Mouse (Mus musculus): ENCODE measurements around the gene Mef2c. TPM values are rescaled to one million over a fixed set of nuclear protein-coding genes. Genes with fewer than 3 reads are reported as not detected.

Mef2c gene
- polyA plus RNA-seq, 1 experiment = 4.2 TPM

DNA sequence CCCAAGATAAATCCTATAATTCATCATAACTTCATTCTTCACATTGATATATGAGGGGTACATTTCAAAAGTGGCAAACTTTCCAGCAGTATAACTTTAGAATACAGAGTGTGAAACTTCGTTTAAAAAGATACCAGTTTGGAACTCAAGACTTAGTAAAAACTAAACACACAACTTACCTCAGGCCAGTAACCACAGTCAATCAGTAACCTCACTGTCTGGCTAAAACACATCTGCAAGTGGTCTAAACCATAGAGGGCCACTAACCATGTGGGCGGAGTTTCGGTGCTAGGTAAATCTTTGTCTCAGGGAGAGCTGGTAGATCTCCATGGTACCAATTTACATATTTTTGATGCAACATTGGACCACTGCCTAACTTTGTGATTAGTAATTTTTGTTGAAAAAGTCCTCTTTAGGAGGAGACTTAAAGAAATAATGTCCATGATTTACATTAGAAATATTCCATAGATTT is 93.9 kb downstream of the Mef2c start:
- Histone ChIP-seq H3K36me3 (ENCODE audit: control insufficient read depth, insufficient read depth, low read length) (no peaks in the 10 kb centered on the region), H3K27ac (ENCODE audit: control insufficient read depth, insufficient read depth, low read depth, low read length) (no peak overlapping the region), H3K27me3 (ENCODE audit: control insufficient read depth, insufficient read depth, low read length) (no peaks in the 10 kb centered on the region), H3K4me1 (ENCODE audit: control insufficient read depth, insufficient read depth, low read length) (no peaks in the 10 kb centered on the region), H3K4me3 (ENCODE audit: control insufficient read depth, low read depth, low read length) (no peak overlapping the region)
- TF ChIP-seq CTCF (IDR thresholded peaks at IDR 0.05; ENCODE audit: control insufficient read depth, insufficient read depth, insufficient replicate concordance, low read depth, low read length) (no peak), POLR2A (IDR thresholded peaks at IDR 0.05; ENCODE audit: control insufficient read depth, low read depth, low read length) (no peak)

- no peaks in the 10 kb centered on the region for H3K4me1 ChIP-seq (ENCODE audit: control insufficient read depth, insufficient read depth, low read length)
- no peaks in the 10 kb centered on the region for H3K27me3 ChIP-seq (ENCODE audit: control insufficient read depth, insufficient read depth, low read length)
- no peaks in the 10 kb centered on the region for H3K36me3 ChIP-seq (ENCODE audit: control insufficient read depth, insufficient read depth, low read length)
- H3K27ac ChIP-seq (ENCODE audit: control insufficient read depth, insufficient read depth, low read depth, low read length) = no peak overlapping the region
- no peak for TF ChIP-seq CTCF (IDR thresholded peaks at IDR 0.05; ENCODE audit: control insufficient read depth, insufficient read depth, insufficient replicate concordance, low read depth, low read length)
- no peak for TF ChIP-seq POLR2A (IDR thresholded peaks at IDR 0.05; ENCODE audit: control insufficient read depth, low read depth, low read length)
- no peak overlapping the region for H3K4me3 ChIP-seq (ENCODE audit: control insufficient read depth, low read depth, low read length)
Observed at GRCm38 (mm10) chr13:83600301-83600700, 96.5 kb downstream of the Mef2c start.

DNA sequence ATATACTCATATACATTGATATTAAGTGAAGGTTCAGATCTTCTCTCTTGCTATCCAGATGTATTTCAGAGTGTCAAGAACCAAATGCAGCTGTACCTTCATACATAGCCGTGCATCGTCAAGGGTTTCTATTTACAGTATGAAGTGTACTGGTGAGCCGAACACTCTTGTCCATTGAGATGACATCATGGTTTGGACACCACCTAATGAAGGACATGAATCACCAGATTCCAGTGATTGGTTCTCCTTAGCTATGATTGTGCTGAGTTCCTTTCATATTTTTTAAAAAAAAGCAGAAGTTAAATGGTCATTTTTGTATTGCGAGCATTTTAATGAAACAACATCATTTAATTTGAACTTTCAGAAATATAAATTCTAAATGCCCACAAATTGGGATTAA is 97.9 kb downstream of the Mef2c start:
- TF ChIP-seq POLR2A (IDR thresholded peaks at IDR 0.05; ENCODE audit: control insufficient read depth, low read depth, low read length) = no peak
- TF ChIP-seq CTCF (IDR thresholded peaks at IDR 0.05; ENCODE audit: control insufficient read depth, insufficient read depth, insufficient replicate concordance, low read depth, low read length) = no peak
- Histone ChIP-seq H3K27ac (ENCODE audit: control insufficient read depth, insufficient read depth, low read depth, low read length) (no peak overlapping the region), H3K4me3 (ENCODE audit: control insufficient read depth, low read depth, low read length) (no peak overlapping the region), H3K27me3 (ENCODE audit: control insufficient read depth, insufficient read depth, low read length) (no peaks in the 10 kb centered on the region), H3K36me3 (ENCODE audit: control insufficient read depth, insufficient read depth, low read length) (no peaks in the 10 kb centered on the region), H3K4me1 (ENCODE audit: control insufficient read depth, insufficient read depth, low read length) (no peaks in the 10 kb centered on the region)

DNA sequence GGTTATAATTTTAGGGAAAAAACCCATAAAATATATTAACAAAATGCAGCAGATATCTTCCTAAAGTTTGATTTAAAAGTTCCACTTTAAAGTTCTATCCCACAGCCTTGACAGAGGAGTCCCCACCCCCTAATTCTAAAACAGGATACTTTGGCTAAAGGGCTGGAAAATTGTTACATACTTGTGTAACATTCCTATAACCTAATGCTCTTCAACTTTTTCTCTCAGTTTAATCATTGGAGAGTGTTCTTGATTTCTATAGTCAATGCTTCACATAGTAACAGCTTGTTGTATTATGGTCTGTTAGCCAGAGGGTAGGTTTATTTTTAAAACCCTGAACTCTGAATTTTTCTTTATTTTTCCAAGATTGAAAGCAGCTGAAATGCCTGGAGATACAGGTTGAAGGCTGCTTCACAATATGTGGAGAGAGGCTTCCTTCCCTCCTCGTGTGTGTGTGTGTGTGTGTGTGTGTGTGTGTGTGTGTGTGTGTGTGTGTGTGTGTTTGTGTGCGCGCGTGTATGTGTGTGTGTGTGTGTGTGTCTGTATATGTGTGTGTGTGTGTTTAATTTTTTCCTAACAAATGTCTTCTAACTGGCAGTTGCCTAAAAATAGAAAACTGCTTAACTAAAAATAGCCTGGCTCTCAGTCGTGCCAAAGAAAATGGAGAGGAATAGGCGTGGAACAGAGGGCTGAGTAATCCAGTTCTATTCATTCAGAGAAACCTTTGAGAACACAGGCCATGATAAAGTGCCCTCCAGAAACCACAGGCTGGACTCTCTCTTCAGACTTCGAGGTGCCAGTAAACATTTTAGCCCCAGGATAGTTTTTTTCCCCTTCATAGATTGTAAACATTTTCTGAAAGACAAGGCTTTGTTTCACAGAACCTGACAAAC is 99.8 kb downstream of the Mef2c start:
- Histone ChIP-seq H3K4me1 (ENCODE audit: control insufficient read depth, insufficient read depth, low read length) (no peaks in the 10 kb centered on the region), H3K27me3 (ENCODE audit: control insufficient read depth, insufficient read depth, low read length) (no peaks in the 10 kb centered on the region), H3K36me3 (ENCODE audit: control insufficient read depth, insufficient read depth, low read length) (no peaks in the 10 kb centered on the region), H3K27ac (ENCODE audit: control insufficient read depth, insufficient read depth, low read depth, low read length) (no peak overlapping the region), H3K4me3 (ENCODE audit: control insufficient read depth, low read depth, low read length) (no peak overlapping the region)
- TF ChIP-seq CTCF (IDR thresholded peaks at IDR 0.05; ENCODE audit: control insufficient read depth, insufficient read depth, insufficient replicate concordance, low read depth, low read length) = no peak
- TF ChIP-seq POLR2A (IDR thresholded peaks at IDR 0.05; ENCODE audit: control insufficient read depth, low read depth, low read length) = no peak

- H3K36me3 ChIP-seq (ENCODE audit: control insufficient read depth, insufficient read depth, low read length) = no peaks in the 10 kb centered on the region
- no peak overlapping the region for H3K27ac ChIP-seq (ENCODE audit: control insufficient read depth, insufficient read depth, low read depth, low read length)
- TF ChIP-seq CTCF (IDR thresholded peaks at IDR 0.05; ENCODE audit: control insufficient read depth, insufficient read depth, insufficient replicate concordance, low read depth, low read length) (no peak), POLR2A (IDR thresholded peaks at IDR 0.05; ENCODE audit: control insufficient read depth, low read depth, low read length) (no peak)
- H3K4me1 ChIP-seq (ENCODE audit: control insufficient read depth, insufficient read depth, low read length) = no peaks in the 10 kb centered on the region
- no peak overlapping the region for H3K4me3 ChIP-seq (ENCODE audit: control insufficient read depth, low read depth, low read length)
- H3K27me3 ChIP-seq (ENCODE audit: control insufficient read depth, insufficient read depth, low read length) = no peaks in the 10 kb centered on the region
Observed at GRCm38 (mm10) chr13:83604320-83604719, 100.5 kb downstream of the Mef2c start.

GRCm38 (mm10) chr13:83604785-83605184 is 101.0 kb downstream of the Mef2c start:
- TF ChIP-seq POLR2A (IDR thresholded peaks at IDR 0.05; ENCODE audit: control insufficient read depth, low read depth, low read length) = no peak
- TF ChIP-seq CTCF (IDR thresholded peaks at IDR 0.05; ENCODE audit: control insufficient read depth, insufficient read depth, insufficient replicate concordance, low read depth, low read length) = no peak
- no peak overlapping the region for H3K4me3 ChIP-seq (ENCODE audit: control insufficient read depth, low read depth, low read length)
- no peak overlapping the region for H3K27ac ChIP-seq (ENCODE audit: control insufficient read depth, insufficient read depth, low read depth, low read length)
- no peaks in the 10 kb centered on the region for H3K36me3 ChIP-seq (ENCODE audit: control insufficient read depth, insufficient read depth, low read length)
- no peaks in the 10 kb centered on the region for H3K4me1 ChIP-seq (ENCODE audit: control insufficient read depth, insufficient read depth, low read length)
- H3K27me3 ChIP-seq (ENCODE audit: control insufficient read depth, insufficient read depth, low read length) = no peaks in the 10 kb centered on the region

DNA sequence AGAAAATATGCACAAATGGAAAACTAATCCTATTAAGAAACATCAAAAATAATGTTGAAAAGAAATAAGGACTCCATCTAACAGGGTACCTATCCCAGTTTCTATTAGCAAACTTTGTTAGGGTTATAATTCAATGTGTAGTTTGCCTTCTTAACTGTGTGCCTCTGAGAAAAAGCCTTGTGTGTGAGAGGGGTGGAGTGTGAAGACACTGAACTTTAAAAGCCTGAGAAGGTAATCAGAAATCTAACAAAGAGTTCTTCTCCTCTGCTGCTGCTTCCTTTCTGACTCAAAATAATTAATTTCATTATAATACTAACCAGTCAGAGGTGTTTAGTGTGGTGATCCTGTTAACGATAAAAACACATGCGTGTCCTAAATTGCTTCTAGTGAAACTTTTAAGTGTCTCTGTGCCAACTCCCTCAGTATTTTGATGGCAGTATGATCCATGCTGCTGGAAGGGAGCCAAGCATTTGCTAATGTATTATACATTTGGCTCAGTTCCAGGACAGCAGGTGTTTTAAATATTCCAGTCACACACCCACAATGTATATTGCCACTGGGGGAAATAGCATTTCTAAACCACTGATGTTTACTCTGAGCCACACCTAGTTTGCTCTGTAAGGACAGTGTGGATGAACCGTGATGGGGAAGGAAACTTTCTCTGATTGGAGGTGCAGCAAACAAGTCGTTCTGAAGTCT is 104.2 kb downstream of the Mef2c start:
- no peaks in the 10 kb centered on the region for H3K4me1 ChIP-seq (ENCODE audit: control insufficient read depth, insufficient read depth, low read length)
- H3K27ac ChIP-seq (ENCODE audit: control insufficient read depth, insufficient read depth, low read depth, low read length) = no peak overlapping the region
- H3K36me3 ChIP-seq (ENCODE audit: control insufficient read depth, insufficient read depth, low read length) = no peaks in the 10 kb centered on the region
- no peak overlapping the region for H3K4me3 ChIP-seq (ENCODE audit: control insufficient read depth, low read depth, low read length)
- no peaks in the 10 kb centered on the region for H3K27me3 ChIP-seq (ENCODE audit: control insufficient read depth, insufficient read depth, low read length)
- no peak for TF ChIP-seq POLR2A (IDR thresholded peaks at IDR 0.05; ENCODE audit: control insufficient read depth, low read depth, low read length)
- TF ChIP-seq CTCF (IDR thresholded peaks at IDR 0.05; ENCODE audit: control insufficient read depth, insufficient read depth, insufficient replicate concordance, low read depth, low read length) = no peak

Measured in testis, adult 2 months (tissue).